Mouse (Mus musculus): ENCODE data around the gene Nolc1. TPM values are rescaled to one million over a fixed set of nuclear protein-coding genes. Genes with fewer than 3 reads are reported as not detected.
A peak's percentile ranks its signal among the peaks of the same experiment; 100 is the strongest.

The Nolc1 gene
- polyA plus RNA-seq (2015; fragmentation: Nextera tagmentation; extraction: Ambion mirVana) = 79.5 and 80.8 TPM in 2 replicates

GRCm38 (mm10) chr19:46075616-46076607 is at the start of gene Nolc1:
Nolc1 (plus strand) TSS chr19:46075863.
- Histone ChIP-seq H3K9ac (replicated peaks; ENCODE audit: low read depth, low read length) (peak within 1 kb of the TSS; percentile 64), H3K4me2 (ENCODE audit: low read length) (peak within 1 kb of the TSS; percentile 85), H3K27me3 (replicated peaks; ENCODE audit: control insufficient read depth, insufficient read depth, low read length) (no peaks in the 10 kb centered on the region), H3K9me3 (ENCODE audit: control insufficient read depth, low read length) (no peaks in the 10 kb centered on the region), H3K36me3 (ENCODE audit: control insufficient read depth, insufficient read depth) (peaks cover 27% of the 10 kb centered on the region), H3K4me1 (replicated peaks; ENCODE audit: control insufficient read depth, insufficient read depth, low read length) (peaks cover 17% of the 10 kb centered on the region), H3K27ac (ENCODE audit: low read length) (peak within 1 kb of the TSS; percentile 49; the same call in 1 of the 2 replicates), H3K4me3 (replicated peaks; ENCODE audit: low read length) (peak within 1 kb of the TSS; percentile 80)
- ATAC-seq = peak; percentile 97
- under 1% methylated on average over 66 of the region's 66 CpGs for WGBS

GRCm38 (mm10) chr19:46026567-46026966 is 49.1 kb upstream of the Nolc1 start:
- Histone ChIP-seq H3K27ac (ENCODE audit: low read length) (no peak overlapping the region), H3K4me2 (ENCODE audit: low read length) (no peak overlapping the region), H3K9ac (replicated peaks; ENCODE audit: low read depth, low read length) (no peak overlapping the region), H3K4me3 (replicated peaks; ENCODE audit: low read length) (no peak overlapping the region), H3K36me3 (ENCODE audit: control insufficient read depth, insufficient read depth) (peaks cover 4% of the 10 kb centered on the region), H3K9me3 (ENCODE audit: control insufficient read depth, low read length) (0 out of 2 replicates have a peak, but pooled peaks cover 2% of the 10 kb centered on the region), H3K4me1 (replicated peaks; ENCODE audit: control insufficient read depth, insufficient read depth, low read length) (no peaks in the 10 kb centered on the region), H3K27me3 (replicated peaks; ENCODE audit: control insufficient read depth, insufficient read depth, low read length) (no peaks in the 10 kb centered on the region)
- 67% methylated on average over 8 of the region's 8 CpGs for WGBS
- no peak for ATAC-seq

- ATAC-seq = no peak
- H3K9me3 ChIP-seq (ENCODE audit: control insufficient read depth, low read length) = 0 out of 2 replicates have a peak, but pooled peaks cover 2% of the 10 kb centered on the region
- 76% methylated on average over 11 of the region's 11 CpGs for WGBS
- no peaks in the 10 kb centered on the region for H3K27me3 ChIP-seq (replicated peaks; ENCODE audit: control insufficient read depth, insufficient read depth, low read length)
- H3K27ac ChIP-seq (ENCODE audit: low read length) = no peak overlapping the region
- H3K9ac ChIP-seq (replicated peaks; ENCODE audit: low read depth, low read length) = no peak overlapping the region
- H3K4me1 ChIP-seq (replicated peaks; ENCODE audit: control insufficient read depth, insufficient read depth, low read length) = no peaks in the 10 kb centered on the region
- peaks cover 22% of the 10 kb centered on the region for H3K36me3 ChIP-seq (ENCODE audit: control insufficient read depth, insufficient read depth)
- no peak overlapping the region for H3K4me2 ChIP-seq (ENCODE audit: low read length)
- no peak overlapping the region for H3K4me3 ChIP-seq (replicated peaks; ENCODE audit: low read length)
Observed at GRCm38 (mm10) chr19:46028747-46029320, 46.8 kb upstream of the Nolc1 start.

- Histone ChIP-seq H3K4me2 (ENCODE audit: low read length) (no peak overlapping the region), H3K4me3 (replicated peaks; ENCODE audit: low read length) (no peak overlapping the region), H3K27me3 (replicated peaks; ENCODE audit: control insufficient read depth, insufficient read depth, low read length) (no peaks in the 10 kb centered on the region), H3K36me3 (ENCODE audit: control insufficient read depth, insufficient read depth) (peaks cover 30% of the 10 kb centered on the region), H3K9ac (replicated peaks; ENCODE audit: low read depth, low read length) (no peak overlapping the region), H3K9me3 (ENCODE audit: control insufficient read depth, low read length) (0 out of 2 replicates have a peak, but pooled peaks cover 2% of the 10 kb centered on the region), H3K27ac (ENCODE audit: low read length) (no peak overlapping the region), H3K4me1 (replicated peaks; ENCODE audit: control insufficient read depth, insufficient read depth, low read length) (no peaks in the 10 kb centered on the region)
- ATAC-seq = no peak
- 94% methylated on average over 1 of the region's 1 CpGs for WGBS
Observed at GRCm38 (mm10) chr19:46029652-46030051, 46.0 kb upstream of the Nolc1 start.

- Histone ChIP-seq H3K4me2 (ENCODE audit: low read length) (no peak overlapping the region), H3K36me3 (ENCODE audit: control insufficient read depth, insufficient read depth) (peaks cover 37% of the 10 kb centered on the region), H3K9me3 (ENCODE audit: control insufficient read depth, low read length) (0 out of 2 replicates have a peak, but pooled peaks cover 2% of the 10 kb centered on the region), H3K9ac (replicated peaks; ENCODE audit: low read depth, low read length) (no peak overlapping the region), H3K27me3 (replicated peaks; ENCODE audit: control insufficient read depth, insufficient read depth, low read length) (no peaks in the 10 kb centered on the region), H3K4me1 (replicated peaks; ENCODE audit: control insufficient read depth, insufficient read depth, low read length) (no peaks in the 10 kb centered on the region), H3K4me3 (replicated peaks; ENCODE audit: low read length) (no peak overlapping the region), H3K27ac (ENCODE audit: low read length) (no peak overlapping the region)
- no peak for ATAC-seq
- 93% methylated on average over 10 of the region's 10 CpGs for WGBS
Observed at GRCm38 (mm10) chr19:46030196-46030983, 45.3 kb upstream of the Nolc1 start.

GRCm38 (mm10) chr19:46031689-46032432 is 43.8 kb upstream of the Nolc1 start:
- Histone ChIP-seq H3K4me1 (replicated peaks; ENCODE audit: control insufficient read depth, insufficient read depth, low read length) (peaks cover 8% of the 10 kb centered on the region), H3K36me3 (ENCODE audit: control insufficient read depth, insufficient read depth) (peaks cover 42% of the 10 kb centered on the region), H3K9ac (replicated peaks; ENCODE audit: low read depth, low read length) (no peak overlapping the region), H3K4me2 (ENCODE audit: low read length) (no peak overlapping the region), H3K9me3 (ENCODE audit: control insufficient read depth, low read length) (0 out of 2 replicates have a peak, but pooled peaks cover 2% of the 10 kb centered on the region), H3K4me3 (replicated peaks; ENCODE audit: low read length) (no peak overlapping the region), H3K27ac (ENCODE audit: low read length) (no peak overlapping the region), H3K27me3 (replicated peaks; ENCODE audit: control insufficient read depth, insufficient read depth, low read length) (no peaks in the 10 kb centered on the region)
- no peak for ATAC-seq
- 75% methylated on average over 9 of the region's 9 CpGs for WGBS

- H3K36me3 ChIP-seq (ENCODE audit: control insufficient read depth, insufficient read depth) = peaks cover 42% of the 10 kb centered on the region
- no peak overlapping the region for H3K9ac ChIP-seq (replicated peaks; ENCODE audit: low read depth, low read length)
- ATAC-seq = no peak
- H3K4me2 ChIP-seq (ENCODE audit: low read length) = no peak overlapping the region
- 84% methylated on average over 26 of the region's 26 CpGs for WGBS
- H3K4me1 ChIP-seq (replicated peaks; ENCODE audit: control insufficient read depth, insufficient read depth, low read length) = peaks cover 19% of the 10 kb centered on the region
- H3K4me3 ChIP-seq (replicated peaks; ENCODE audit: low read length) = no peak overlapping the region
- H3K27ac ChIP-seq (ENCODE audit: low read length) = no peak overlapping the region
- H3K27me3 ChIP-seq (replicated peaks; ENCODE audit: control insufficient read depth, insufficient read depth, low read length) = no peaks in the 10 kb centered on the region
- 0 out of 2 replicates have a peak, but pooled peaks cover 2% of the 10 kb centered on the region for H3K9me3 ChIP-seq (ENCODE audit: control insufficient read depth, low read length)
Observed at GRCm38 (mm10) chr19:46032731-46033510, 42.7 kb upstream of the Nolc1 start.

GRCm38 (mm10) chr19:46033911-46034310 is 41.8 kb upstream of the Nolc1 start:
- Histone ChIP-seq H3K9ac (replicated peaks; ENCODE audit: low read depth, low read length) (no peak overlapping the region), H3K27me3 (replicated peaks; ENCODE audit: control insufficient read depth, insufficient read depth, low read length) (no peaks in the 10 kb centered on the region), H3K4me3 (replicated peaks; ENCODE audit: low read length) (no peak overlapping the region), H3K4me2 (ENCODE audit: low read length) (no peak overlapping the region), H3K9me3 (ENCODE audit: control insufficient read depth, low read length) (0 out of 2 replicates have a peak, but pooled peaks cover 2% of the 10 kb centered on the region), H3K4me1 (replicated peaks; ENCODE audit: control insufficient read depth, insufficient read depth, low read length) (peaks cover 23% of the 10 kb centered on the region), H3K27ac (ENCODE audit: low read length) (no peak overlapping the region), H3K36me3 (ENCODE audit: control insufficient read depth, insufficient read depth) (peaks cover 42% of the 10 kb centered on the region)
- ATAC-seq = no peak
- WGBS = 94% methylated on average over 11 of the region's 11 CpGs
